Mouse (Mus musculus): ENCODE measurements around the gene Pi16. TPM values are rescaled to one million over a fixed set of nuclear protein-coding genes. Genes with fewer than 3 reads are reported as not detected.

Gene Pi16
- polyA plus RNA-seq, 1 experiment from 2014 or later, result 0.51 TPM

DNA sequence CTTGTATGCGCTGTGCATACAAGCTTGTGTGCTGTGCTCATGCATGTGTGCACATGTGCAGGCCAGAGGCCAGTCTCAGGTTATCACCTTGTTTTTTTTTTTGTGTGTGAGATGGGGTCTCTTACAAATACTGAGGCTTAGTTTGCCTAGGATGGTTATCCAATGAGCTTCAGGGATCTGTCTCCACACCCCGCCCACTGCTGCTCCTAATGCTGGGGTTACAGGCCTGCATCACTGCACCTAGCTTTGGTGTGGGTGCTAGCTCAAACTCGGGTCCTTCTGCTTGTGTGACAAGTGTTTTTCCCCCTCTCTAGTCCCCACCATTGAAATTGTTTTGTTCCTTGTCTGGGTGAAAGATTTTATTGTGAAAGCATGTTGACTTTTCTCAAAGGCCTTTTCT, 12.7 kb downstream of the Pi16 start:
- no peak overlapping the region for H3K4me3 ChIP-seq (ENCODE audit: low read depth, low read length)
- peaks cover 22% of the 10 kb centered on the region; the same call in 1 of the 2 replicates for H3K36me3 ChIP-seq (ENCODE audit: control insufficient read depth, insufficient read depth, low read length)
- no peak overlapping the region for H3K4me2 ChIP-seq
- H3K9ac ChIP-seq (ENCODE audit: low read depth, low read length), result no peak overlapping the region
- H3K27me3 ChIP-seq (replicated peaks; ENCODE audit: control insufficient read depth, insufficient read depth, low read length), result peaks cover 17% of the 10 kb centered on the region
- ATAC-seq (replicated peaks; ENCODE audit: low FRiP score) (no peak), DNase-seq (ENCODE audit: low spot score) (no peak)
- peaks cover 14% of the 10 kb centered on the region for H3K4me1 ChIP-seq (replicated peaks; ENCODE audit: control insufficient read depth, insufficient read depth, low read length)
- H3K9me3 ChIP-seq (ENCODE audit: control insufficient read depth, low read length), result no peaks in the 10 kb centered on the region
- no peak overlapping the region for H3K27ac ChIP-seq (ENCODE audit: low read depth, low read length)
- WGBS, result 86% methylated on average over 3 of the region's 3 CpGs

DNA sequence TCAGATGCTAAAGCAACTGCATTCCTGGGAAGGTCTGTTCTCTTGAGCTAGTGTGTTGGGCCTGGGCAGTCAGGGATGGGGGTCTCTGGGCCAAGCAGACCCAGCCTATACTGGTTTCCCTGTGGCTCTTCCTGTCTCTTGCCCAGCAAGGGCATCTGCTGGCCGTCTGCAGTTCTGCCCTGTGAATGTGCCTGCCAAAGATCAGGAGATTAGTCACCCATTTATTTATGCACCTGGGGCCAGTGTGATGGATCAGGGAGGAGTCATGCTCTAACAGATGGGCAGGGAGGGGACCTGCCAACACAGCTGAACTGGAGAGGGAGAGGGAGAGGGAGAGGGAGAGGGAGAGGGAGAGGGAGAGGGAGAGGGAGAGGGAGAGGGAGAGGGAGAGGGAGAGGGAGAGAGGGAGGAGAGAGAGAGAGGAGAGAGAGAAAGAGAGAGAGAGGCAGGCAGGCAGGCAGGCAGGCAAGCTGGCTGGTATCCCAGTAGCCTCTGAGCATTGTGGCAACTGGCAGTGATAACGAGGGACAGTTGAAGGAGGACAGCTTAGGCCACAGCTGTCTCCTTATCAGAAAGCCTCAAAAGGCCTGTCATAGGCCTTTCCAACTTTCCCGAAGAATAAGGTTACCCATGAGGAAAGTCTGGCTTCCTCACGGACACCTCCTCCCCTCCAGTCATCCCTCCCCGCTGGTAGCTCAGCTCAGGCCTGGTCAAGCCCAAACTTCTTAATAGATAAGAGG, 13.4 kb downstream of the Pi16 start:
- H3K4me3 ChIP-seq (ENCODE audit: low read depth, low read length), result no peak overlapping the region
- H3K27me3 ChIP-seq (replicated peaks; ENCODE audit: control insufficient read depth, insufficient read depth, low read length), result peaks cover 17% of the 10 kb centered on the region
- peaks cover 14% of the 10 kb centered on the region for H3K4me1 ChIP-seq (replicated peaks; ENCODE audit: control insufficient read depth, insufficient read depth, low read length)
- H3K4me2 ChIP-seq, result no peak overlapping the region
- ATAC-seq (replicated peaks; ENCODE audit: low FRiP score), result no peak
- H3K27ac ChIP-seq (ENCODE audit: low read depth, low read length), result no peak overlapping the region
- 29% methylated on average over 5 of the region's 5 CpGs for WGBS
- no peak for DNase-seq (ENCODE audit: low spot score)
- peaks cover 22% of the 10 kb centered on the region; the same call in 1 of the 2 replicates for H3K36me3 ChIP-seq (ENCODE audit: control insufficient read depth, insufficient read depth, low read length)
- H3K9ac ChIP-seq (ENCODE audit: low read depth, low read length), result no peak overlapping the region
- H3K9me3 ChIP-seq (ENCODE audit: control insufficient read depth, low read length), result no peaks in the 10 kb centered on the region

DNA sequence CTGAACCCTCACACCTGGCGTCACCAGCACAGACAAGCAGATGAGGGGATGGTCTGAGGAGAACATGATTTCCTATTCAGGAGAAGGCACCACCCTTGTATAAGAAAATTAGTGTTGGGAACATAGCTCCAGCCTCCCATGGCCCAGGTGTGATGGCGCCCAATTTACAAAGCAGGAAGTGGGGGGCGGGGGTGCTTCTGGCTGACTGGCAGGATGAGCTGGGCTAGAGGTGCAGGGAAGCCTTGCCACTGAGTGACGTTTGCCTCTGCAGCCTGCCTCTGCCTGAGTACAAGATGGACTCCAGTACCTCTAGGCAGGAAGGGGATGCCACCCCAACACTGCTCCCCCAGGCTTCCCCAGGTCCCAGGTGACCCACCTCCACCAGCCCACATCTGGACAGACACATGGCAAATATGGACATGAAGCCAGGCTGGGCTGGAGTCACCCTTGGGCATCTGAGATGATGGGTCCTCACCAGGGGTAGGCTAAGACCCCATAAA, 14.8 kb downstream of the Pi16 start:
- H3K27me3 ChIP-seq (replicated peaks; ENCODE audit: control insufficient read depth, insufficient read depth, low read length), result peaks cover 4% of the 10 kb centered on the region
- no peaks in the 10 kb centered on the region for H3K9me3 ChIP-seq (ENCODE audit: control insufficient read depth, low read length)
- 0 out of 2 replicates have a peak, but pooled peaks cover 6% of the 10 kb centered on the region for H3K4me1 ChIP-seq (replicated peaks; ENCODE audit: control insufficient read depth, insufficient read depth, low read length)
- no peak for DNase-seq (ENCODE audit: low spot score)
- H3K4me3 ChIP-seq (ENCODE audit: low read depth, low read length), result no peak overlapping the region
- H3K36me3 ChIP-seq (ENCODE audit: control insufficient read depth, insufficient read depth, low read length), result peaks cover 29% of the 10 kb centered on the region; the same call in 1 of the 2 replicates
- no peak overlapping the region for H3K4me2 ChIP-seq
- ATAC-seq (replicated peaks; ENCODE audit: low FRiP score), result no peak
- WGBS, result 76% methylated on average over 4 of the region's 4 CpGs
- no peak overlapping the region for H3K27ac ChIP-seq (ENCODE audit: low read depth, low read length)
- no peak overlapping the region for H3K9ac ChIP-seq (ENCODE audit: low read depth, low read length)

DNA sequence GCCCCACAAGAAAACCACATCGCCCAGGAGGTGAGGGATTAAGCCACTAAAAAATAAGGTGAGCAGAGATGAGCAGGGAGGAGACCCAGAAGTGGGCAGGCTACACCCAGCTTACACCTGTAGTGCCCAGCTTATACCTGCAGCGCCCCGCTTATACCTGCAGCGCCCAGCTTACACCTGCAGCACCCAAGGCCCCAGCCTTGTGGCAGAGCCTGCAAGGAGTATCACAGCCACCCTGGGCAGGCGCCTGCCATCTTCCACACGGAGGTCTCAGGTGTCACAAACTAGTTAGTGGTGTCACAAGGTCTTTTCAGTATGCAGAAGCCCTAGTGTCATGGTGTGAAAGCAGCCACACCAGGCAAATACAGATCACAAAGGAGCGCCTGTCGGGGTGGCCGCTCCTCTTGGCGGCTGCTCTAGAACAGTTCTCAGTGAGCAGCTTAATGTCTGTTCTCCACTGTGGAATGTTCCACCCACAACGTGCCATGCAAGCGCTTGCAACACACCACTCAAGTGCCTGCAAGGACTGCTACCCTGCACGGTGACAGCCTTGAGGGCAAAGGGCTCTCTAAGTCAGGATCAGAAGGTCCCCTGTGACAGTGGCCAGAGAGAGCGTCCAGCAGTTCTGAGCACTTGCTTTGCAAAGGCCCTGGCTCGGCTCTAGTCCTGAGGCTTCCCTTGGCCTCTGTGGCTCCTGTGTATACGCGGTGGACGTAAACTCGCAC, 18.9 kb downstream of the Pi16 start:
- Histone ChIP-seq H3K9me3 (ENCODE audit: control insufficient read depth, low read length) (no peaks in the 10 kb centered on the region), H3K9ac (ENCODE audit: low read depth, low read length) (no peak overlapping the region), H3K4me2 (no peak overlapping the region), H3K4me3 (ENCODE audit: low read depth, low read length) (no peak overlapping the region), H3K27me3 (replicated peaks; ENCODE audit: control insufficient read depth, insufficient read depth, low read length) (no peaks in the 10 kb centered on the region), H3K4me1 (replicated peaks; ENCODE audit: control insufficient read depth, insufficient read depth, low read length) (peaks cover 11% of the 10 kb centered on the region), H3K27ac (ENCODE audit: low read depth, low read length) (no peak overlapping the region), H3K36me3 (ENCODE audit: control insufficient read depth, insufficient read depth, low read length) (peaks cover 49% of the 10 kb centered on the region; the same call in 1 of the 2 replicates)
- 92% methylated on average over 19 of the region's 19 CpGs for WGBS
- no peak for DNase-seq (ENCODE audit: low spot score)
- no peak for ATAC-seq (replicated peaks; ENCODE audit: low FRiP score)

DNA sequence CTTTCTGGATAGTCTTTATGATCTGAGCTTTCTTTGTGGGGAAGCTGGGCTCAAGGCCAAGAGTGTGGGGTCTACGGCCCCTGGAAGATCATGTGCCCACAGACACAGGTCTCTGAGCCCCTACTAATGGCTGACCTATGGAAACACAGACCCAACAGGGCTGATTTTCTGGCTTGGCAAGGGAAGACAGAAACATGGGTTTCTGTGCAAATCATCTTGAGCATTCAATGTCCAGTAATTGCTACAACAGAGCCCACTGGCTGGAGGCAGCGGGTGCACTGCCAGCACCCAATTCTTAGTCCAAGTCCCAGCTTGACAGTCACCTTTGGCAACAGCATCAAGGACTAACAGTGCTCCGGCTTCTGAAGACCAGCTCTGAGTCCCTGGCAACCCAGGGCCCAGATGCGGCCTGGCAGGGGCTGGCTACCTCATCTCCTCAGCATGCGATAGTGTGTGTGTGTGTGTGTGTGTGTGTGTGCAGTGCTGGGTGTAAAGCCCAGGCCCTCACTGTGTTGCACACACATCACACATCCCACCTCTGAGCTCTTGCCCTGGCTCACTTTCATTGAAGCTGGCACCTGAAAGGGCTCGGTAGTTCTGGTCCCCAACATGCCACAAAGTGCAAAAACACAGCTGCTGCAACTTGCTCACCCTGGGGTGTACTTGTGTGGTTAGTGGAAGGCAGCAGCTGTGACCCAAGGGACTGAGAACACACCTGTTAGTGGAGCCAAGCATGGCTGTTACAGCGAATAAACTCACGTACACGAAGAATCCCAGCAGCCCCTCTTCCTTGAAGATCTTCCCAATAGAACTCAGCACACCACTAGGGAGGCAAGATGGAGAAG, 20.7 kb downstream of the Pi16 start:
- peaks cover 39% of the 10 kb centered on the region; the same call in 1 of the 2 replicates for H3K36me3 ChIP-seq (ENCODE audit: control insufficient read depth, insufficient read depth, low read length)
- H3K9ac ChIP-seq (ENCODE audit: low read depth, low read length), result no peak overlapping the region
- H3K4me3 ChIP-seq (ENCODE audit: low read depth, low read length), result no peak overlapping the region
- H3K4me1 ChIP-seq (replicated peaks; ENCODE audit: control insufficient read depth, insufficient read depth, low read length), result peaks cover 23% of the 10 kb centered on the region
- no peak overlapping the region for H3K27ac ChIP-seq (ENCODE audit: low read depth, low read length)
- ATAC-seq (replicated peaks; ENCODE audit: low FRiP score) (no peak), DNase-seq (ENCODE audit: low spot score) (no peak)
- H3K27me3 ChIP-seq (replicated peaks; ENCODE audit: control insufficient read depth, insufficient read depth, low read length), result no peaks in the 10 kb centered on the region
- H3K4me2 ChIP-seq, result no peak overlapping the region
- H3K9me3 ChIP-seq (ENCODE audit: control insufficient read depth, low read length), result no peaks in the 10 kb centered on the region
- 94% methylated on average over 9 of the region's 9 CpGs for WGBS

DNA sequence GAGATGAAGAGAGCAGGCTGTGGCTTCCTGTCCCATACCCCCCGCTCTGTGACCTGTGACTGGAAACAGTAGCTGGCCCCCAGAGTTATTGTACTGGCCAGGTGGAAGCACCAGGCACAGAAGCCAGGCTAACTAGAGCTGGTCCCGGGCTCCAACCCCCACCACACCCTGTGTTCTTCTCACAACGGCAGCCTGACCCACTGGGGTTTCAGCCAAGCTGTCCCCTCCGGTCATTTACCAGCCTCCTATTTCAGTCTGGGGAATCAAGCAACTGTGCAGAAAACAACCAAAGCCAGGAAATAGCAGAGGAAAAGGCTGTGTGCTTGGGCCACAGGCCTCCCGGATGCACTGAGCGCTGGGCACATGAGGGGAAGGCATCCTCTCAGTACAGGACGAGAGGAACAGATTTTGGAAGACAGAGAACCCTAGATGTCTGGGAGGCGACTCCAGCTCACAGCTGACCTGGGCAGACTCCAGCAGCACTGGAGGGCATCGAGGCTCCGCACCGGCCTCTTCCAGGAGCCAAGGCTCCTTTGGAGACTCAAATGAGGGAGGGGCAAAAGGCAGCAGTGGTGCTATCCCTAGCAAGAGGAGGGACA, 21.8 kb downstream of the Pi16 start:
- ATAC-seq (replicated peaks; ENCODE audit: low FRiP score) (no peak), DNase-seq (ENCODE audit: low spot score) (no peak)
- H3K36me3 ChIP-seq (ENCODE audit: control insufficient read depth, insufficient read depth, low read length), result peaks cover 36% of the 10 kb centered on the region; the same call in 1 of the 2 replicates
- no peaks in the 10 kb centered on the region for H3K27me3 ChIP-seq (replicated peaks; ENCODE audit: control insufficient read depth, insufficient read depth, low read length)
- H3K4me2 ChIP-seq, result no peak overlapping the region
- no peaks in the 10 kb centered on the region for H3K9me3 ChIP-seq (ENCODE audit: control insufficient read depth, low read length)
- H3K4me3 ChIP-seq (ENCODE audit: low read depth, low read length), result no peak overlapping the region
- peaks cover 26% of the 10 kb centered on the region for H3K4me1 ChIP-seq (replicated peaks; ENCODE audit: control insufficient read depth, insufficient read depth, low read length)
- no peak overlapping the region for H3K9ac ChIP-seq (ENCODE audit: low read depth, low read length)
- peak overlapping the region; percentile 45; the same call in 1 of the 2 replicates for H3K27ac ChIP-seq (ENCODE audit: low read depth, low read length)
- 86% methylated on average over 11 of the region's 11 CpGs for WGBS

DNA sequence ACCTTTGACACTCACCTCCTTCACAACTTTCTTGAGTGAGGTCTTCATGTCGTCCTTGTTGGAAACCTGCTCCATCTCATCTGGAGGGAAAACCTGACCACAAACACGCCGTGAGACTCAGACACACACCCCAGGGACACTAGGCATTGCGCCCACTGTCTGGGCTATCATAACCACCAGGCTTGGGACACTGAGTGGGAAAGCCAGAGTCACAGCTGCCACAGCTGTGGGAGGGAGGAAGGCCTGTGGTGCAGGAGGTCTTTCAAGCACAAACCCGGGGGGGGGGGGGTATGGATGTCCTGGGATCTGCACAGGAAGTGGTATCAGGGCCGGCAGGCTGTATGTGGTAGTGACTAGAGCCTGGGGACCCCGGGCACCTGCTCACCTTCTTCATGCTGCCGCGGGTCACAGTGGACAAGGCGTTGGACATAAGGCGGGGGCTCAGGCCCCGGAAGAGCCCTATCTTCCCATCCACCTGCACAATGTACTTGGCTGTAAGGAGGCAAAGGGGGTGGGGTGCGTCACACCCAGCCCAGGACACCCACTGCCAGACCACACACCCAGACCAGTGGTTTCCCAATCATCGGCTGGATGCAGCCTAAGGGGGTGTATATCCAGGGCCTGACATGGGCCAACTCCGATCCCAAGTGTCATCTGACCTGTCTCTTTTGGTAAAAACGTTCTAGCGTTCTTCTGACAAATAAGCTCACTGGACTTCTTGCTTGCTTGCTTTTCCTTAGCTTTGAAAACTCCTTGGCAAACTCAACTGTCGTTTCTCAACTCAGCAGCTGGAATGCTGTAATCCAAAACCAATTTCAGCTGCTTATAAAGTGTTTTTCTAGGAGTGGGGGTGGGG, 23.2 kb downstream of the Pi16 start:
- no peak overlapping the region for H3K27ac ChIP-seq (ENCODE audit: low read depth, low read length)

More for the DNA sequence above, 23.2 kb downstream of the Pi16 start:
- WGBS, result 80% methylated on average over 18 of the region's 18 CpGs
- H3K36me3 ChIP-seq (ENCODE audit: control insufficient read depth, insufficient read depth, low read length), result peaks cover 30% of the 10 kb centered on the region; the same call in 1 of the 2 replicates
- H3K27me3 ChIP-seq (replicated peaks; ENCODE audit: control insufficient read depth, insufficient read depth, low read length), result no peaks in the 10 kb centered on the region
- DNase-seq (ENCODE audit: low spot score) (no peak), ATAC-seq (replicated peaks; ENCODE audit: low FRiP score) (no peak)
- no peak overlapping the region for H3K4me3 ChIP-seq (ENCODE audit: low read depth, low read length)
- no peak overlapping the region for H3K4me2 ChIP-seq
- H3K9me3 ChIP-seq (ENCODE audit: control insufficient read depth, low read length), result no peaks in the 10 kb centered on the region
- H3K4me1 ChIP-seq (replicated peaks; ENCODE audit: control insufficient read depth, insufficient read depth, low read length), result peaks cover 30% of the 10 kb centered on the region
- no peak overlapping the region for H3K9ac ChIP-seq (ENCODE audit: low read depth, low read length)
